Mouse (Mus musculus) erythroblast, embryonic 14.5 days (primary cell): ENCODE results near the gene Gm10100.

Experiments used
- GATA1 ChIP-seq: IDR thresholded peaks from 2 replicates; pipeline ENCODE4 v1.6.1; 2012; ENCODE audit warnings: low read length, inconsistent platforms, mixed read lengths
- TAL1 ChIP-seq: IDR thresholded peaks from 3 replicates; pipeline ENCODE4 v1.6.1; 2012; ENCODE audit warnings: low read length, inconsistent platforms, mixed read lengths

DNA sequence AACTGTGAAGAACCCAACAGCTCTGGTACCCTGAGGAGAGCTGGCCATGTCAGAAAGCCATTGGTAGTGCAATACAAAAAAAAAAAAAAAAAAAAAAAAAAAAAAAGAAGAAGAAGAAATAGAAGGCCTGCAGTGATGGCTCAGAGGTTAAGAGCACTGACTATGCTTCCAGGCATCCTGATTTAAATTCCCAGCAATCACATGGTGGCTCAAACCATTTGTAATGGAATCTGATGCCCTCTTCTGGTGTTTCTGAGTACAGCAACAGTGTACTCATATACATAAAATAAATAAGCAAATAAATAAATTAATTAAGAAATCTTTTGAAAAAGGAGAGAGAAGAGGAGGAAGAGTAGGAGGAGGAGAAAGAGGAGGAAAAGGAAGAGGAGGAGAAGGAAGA, 27.2 kb downstream of the Gm10100 start:
- TF ChIP-seq TAL1 (no peak), GATA1 (no peak)
